Mouse (Mus musculus): ENCODE measurements around the gene Eif2a. TPM values are rescaled to one million over a fixed set of nuclear protein-coding genes. Genes with fewer than 3 reads are reported as not detected.

The Eif2a gene
- polyA plus RNA-seq, 1 experiment = 14.1 TPM

DNA sequence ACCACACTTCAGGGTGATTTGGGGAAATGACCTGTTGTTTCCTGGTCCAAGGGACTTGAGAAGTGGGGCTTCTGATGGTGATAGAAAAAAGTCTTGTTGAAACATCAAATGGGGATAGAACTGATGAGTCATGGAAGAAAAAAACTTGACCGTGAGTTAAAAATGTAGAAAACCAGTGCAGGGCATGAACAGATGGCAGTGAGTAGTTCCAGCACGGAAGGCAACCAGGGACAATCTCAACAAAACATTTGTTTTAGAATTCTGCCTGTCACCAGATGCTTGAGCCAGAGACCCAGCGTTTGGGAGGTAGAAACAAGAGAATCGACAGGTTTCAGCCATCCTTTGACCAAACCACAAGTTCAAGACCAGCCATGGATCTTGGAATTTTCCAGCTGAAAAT, 32.0 kb upstream of the Eif2a start:
- H3K4me1 ChIP-seq (replicated peaks; ENCODE audit: control insufficient read depth, insufficient read depth, low read length) = no peaks in the 10 kb centered on the region
- no peaks in the 10 kb centered on the region for H3K36me3 ChIP-seq (ENCODE audit: control insufficient read depth, insufficient read depth, low read length)
- no peak overlapping the region for H3K27ac ChIP-seq (ENCODE audit: control insufficient read depth, insufficient read depth, low read length)
- no peak for TF ChIP-seq POLR2A (IDR thresholded peaks at IDR 0.05; ENCODE audit: control insufficient read depth, extremely low read depth, insufficient read depth, low read length, poor library complexity)
- TF ChIP-seq CTCF (IDR thresholded peaks at IDR 0.05; ENCODE audit: borderline replicate concordance, control insufficient read depth, extremely low read depth, insufficient read depth, low read length, poor library complexity) = no peak
- no peak overlapping the region for H3K4me3 ChIP-seq (ENCODE audit: control insufficient read depth, insufficient read depth, low read length)
- DNase-seq = no peak
- WGBS = 78% methylated on average over 4 of the region's 4 CpGs
- no peaks in the 10 kb centered on the region for H3K27me3 ChIP-seq (ENCODE audit: control insufficient read depth, insufficient read depth, low read length)

- no peaks in the 10 kb centered on the region for H3K36me3 ChIP-seq (ENCODE audit: control insufficient read depth, insufficient read depth, low read length)
- no peak for DNase-seq
- H3K4me3 ChIP-seq (ENCODE audit: control insufficient read depth, insufficient read depth, low read length) = no peak overlapping the region
- peaks cover 4% of the 10 kb centered on the region for H3K4me1 ChIP-seq (replicated peaks; ENCODE audit: control insufficient read depth, insufficient read depth, low read length)
- no peak for TF ChIP-seq CTCF (IDR thresholded peaks at IDR 0.05; ENCODE audit: borderline replicate concordance, control insufficient read depth, extremely low read depth, insufficient read depth, low read length, poor library complexity)
- TF ChIP-seq POLR2A (IDR thresholded peaks at IDR 0.05; ENCODE audit: control insufficient read depth, extremely low read depth, insufficient read depth, low read length, poor library complexity) = no peak
- no peaks in the 10 kb centered on the region for H3K27me3 ChIP-seq (ENCODE audit: control insufficient read depth, insufficient read depth, low read length)
- WGBS = 2% methylated on average over 2 of the region's 2 CpGs
- no peak overlapping the region for H3K27ac ChIP-seq (ENCODE audit: control insufficient read depth, insufficient read depth, low read length)
These were observed 23.7 kb upstream of the Eif2a start for GRCm38 (mm10) chr3:58501961-58502360.

DNA sequence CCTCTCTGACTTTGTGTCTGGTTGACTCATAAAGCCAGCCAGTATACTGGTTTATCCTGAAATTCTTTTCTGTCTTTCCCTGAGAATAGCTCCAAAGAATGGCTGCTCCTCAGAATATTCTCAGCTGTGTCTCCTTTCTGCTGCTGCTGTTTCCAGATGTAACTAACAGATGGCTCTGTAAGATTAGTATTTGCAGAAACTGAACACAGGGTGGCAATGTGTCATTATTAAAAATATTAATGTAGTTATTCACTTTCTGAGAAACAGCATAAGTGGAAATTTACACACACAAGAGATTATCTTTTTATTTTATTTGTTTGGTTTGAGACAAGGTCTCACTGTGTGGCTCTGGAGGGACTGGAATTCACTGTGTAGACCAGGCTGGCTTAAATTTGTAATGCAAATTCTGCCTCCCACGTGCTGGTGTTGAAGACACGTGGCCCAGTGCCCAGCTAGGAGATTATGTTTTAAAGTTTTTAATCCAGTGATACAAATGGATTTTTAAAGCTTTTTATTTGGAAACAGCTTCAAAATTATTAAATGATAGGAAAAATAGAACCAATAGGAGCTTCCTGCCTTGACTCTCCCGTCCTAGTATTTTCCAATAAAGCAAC, 21.8 kb upstream of the Eif2a start:
- WGBS = 91% methylated on average over 3 of the region's 3 CpGs
- Histone ChIP-seq H3K27ac (ENCODE audit: control insufficient read depth, insufficient read depth, low read length) (no peak overlapping the region), H3K4me3 (ENCODE audit: control insufficient read depth, insufficient read depth, low read length) (no peak overlapping the region), H3K4me1 (replicated peaks; ENCODE audit: control insufficient read depth, insufficient read depth, low read length) (peaks cover 4% of the 10 kb centered on the region), H3K36me3 (ENCODE audit: control insufficient read depth, insufficient read depth, low read length) (no peaks in the 10 kb centered on the region), H3K27me3 (ENCODE audit: control insufficient read depth, insufficient read depth, low read length) (no peaks in the 10 kb centered on the region)
- no peak for DNase-seq
- TF ChIP-seq POLR2A (IDR thresholded peaks at IDR 0.05; ENCODE audit: control insufficient read depth, extremely low read depth, insufficient read depth, low read length, poor library complexity) (no peak), CTCF (IDR thresholded peaks at IDR 0.05; ENCODE audit: borderline replicate concordance, control insufficient read depth, extremely low read depth, insufficient read depth, low read length, poor library complexity) (no peak)

DNA sequence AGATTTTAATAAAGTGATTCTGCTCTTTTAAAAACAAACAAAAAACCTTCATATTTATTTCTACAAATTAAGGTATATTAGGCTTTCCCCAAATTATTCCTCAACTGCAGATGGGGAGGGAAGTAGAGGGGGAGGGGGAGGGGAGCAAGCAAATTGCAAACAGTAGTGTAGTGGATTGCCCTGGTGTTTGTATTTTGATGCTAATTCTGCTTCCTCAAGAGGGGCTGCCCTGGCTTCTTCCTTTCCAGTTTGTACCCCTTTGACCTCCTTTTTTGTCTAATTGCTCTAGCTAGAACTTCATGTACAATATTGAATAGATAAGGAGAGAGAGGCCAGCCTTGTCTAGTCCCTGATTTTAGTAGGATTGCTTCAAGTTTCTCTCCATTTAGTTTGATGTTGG, 20.9 kb upstream of the Eif2a start:
- Histone ChIP-seq H3K27ac (ENCODE audit: control insufficient read depth, insufficient read depth, low read length) (no peak overlapping the region), H3K4me3 (ENCODE audit: control insufficient read depth, insufficient read depth, low read length) (no peak overlapping the region), H3K36me3 (ENCODE audit: control insufficient read depth, insufficient read depth, low read length) (no peaks in the 10 kb centered on the region), H3K4me1 (replicated peaks; ENCODE audit: control insufficient read depth, insufficient read depth, low read length) (peaks cover 4% of the 10 kb centered on the region), H3K27me3 (ENCODE audit: control insufficient read depth, insufficient read depth, low read length) (no peaks in the 10 kb centered on the region)
- TF ChIP-seq CTCF (IDR thresholded peaks at IDR 0.05; ENCODE audit: borderline replicate concordance, control insufficient read depth, extremely low read depth, insufficient read depth, low read length, poor library complexity) (no peak), POLR2A (IDR thresholded peaks at IDR 0.05; ENCODE audit: control insufficient read depth, extremely low read depth, insufficient read depth, low read length, poor library complexity) (no peak)
- DNase-seq = no peak

GRCm38 (mm10) chr3:58508020-58508750, 17.4 kb upstream of the Eif2a start:
- Histone ChIP-seq H3K27me3 (ENCODE audit: control insufficient read depth, insufficient read depth, low read length) (no peaks in the 10 kb centered on the region), H3K4me3 (ENCODE audit: control insufficient read depth, insufficient read depth, low read length) (no peak overlapping the region), H3K4me1 (replicated peaks; ENCODE audit: control insufficient read depth, insufficient read depth, low read length) (no peaks in the 10 kb centered on the region), H3K27ac (ENCODE audit: control insufficient read depth, insufficient read depth, low read length) (no peak overlapping the region), H3K36me3 (ENCODE audit: control insufficient read depth, insufficient read depth, low read length) (no peaks in the 10 kb centered on the region)
- 39% methylated on average over 7 of the region's 7 CpGs for WGBS
- no peak for DNase-seq
- no peak for TF ChIP-seq CTCF (IDR thresholded peaks at IDR 0.05; ENCODE audit: borderline replicate concordance, control insufficient read depth, extremely low read depth, insufficient read depth, low read length, poor library complexity)
- no peak for TF ChIP-seq POLR2A (IDR thresholded peaks at IDR 0.05; ENCODE audit: control insufficient read depth, extremely low read depth, insufficient read depth, low read length, poor library complexity)

GRCm38 (mm10) chr3:58511581-58511980, 14.0 kb upstream of the Eif2a start:
- DNase-seq = no peak
- no peak for TF ChIP-seq CTCF (IDR thresholded peaks at IDR 0.05; ENCODE audit: borderline replicate concordance, control insufficient read depth, extremely low read depth, insufficient read depth, low read length, poor library complexity)
- TF ChIP-seq POLR2A (IDR thresholded peaks at IDR 0.05; ENCODE audit: control insufficient read depth, extremely low read depth, insufficient read depth, low read length, poor library complexity) = no peak

More at GRCm38 (mm10) chr3:58511581-58511980, 14.0 kb upstream of the Eif2a start:
- no peaks in the 10 kb centered on the region for H3K4me1 ChIP-seq (replicated peaks; ENCODE audit: control insufficient read depth, insufficient read depth, low read length)
- H3K27ac ChIP-seq (ENCODE audit: control insufficient read depth, insufficient read depth, low read length) = no peak overlapping the region
- H3K4me3 ChIP-seq (ENCODE audit: control insufficient read depth, insufficient read depth, low read length) = no peak overlapping the region
- no peaks in the 10 kb centered on the region for H3K27me3 ChIP-seq (ENCODE audit: control insufficient read depth, insufficient read depth, low read length)
- no peaks in the 10 kb centered on the region for H3K36me3 ChIP-seq (ENCODE audit: control insufficient read depth, insufficient read depth, low read length)
